ENCODE assay signal across 36 mouse cellular contexts in the genomic region with DNA sequence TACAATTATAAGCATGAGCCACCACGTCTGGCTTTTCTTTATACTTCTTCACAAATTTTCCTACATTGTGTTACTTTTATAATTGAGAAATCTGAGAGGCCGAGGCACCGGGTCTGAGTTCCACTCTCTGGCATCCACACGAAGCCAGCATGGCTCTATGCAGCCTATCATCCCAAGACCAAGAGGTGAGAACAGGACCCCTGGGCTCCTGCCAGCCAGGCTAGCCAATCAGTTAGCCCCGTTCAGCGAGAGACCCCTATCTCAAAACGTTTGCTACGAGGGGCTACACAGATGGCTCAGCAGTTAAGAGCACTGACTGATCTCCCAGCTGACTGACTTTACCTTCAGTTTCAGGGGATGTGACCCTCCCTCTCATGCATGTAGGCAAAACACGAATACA. TPM values are rescaled to one million over a fixed set of nuclear protein-coding genes. Genes with fewer than 3 reads are reported as not detected.
"Had no signal": no experiment of that assay in that cellular context is flagged by ENCODE, and none has a peak within 500 bp of the region (broad histone marks: within the 10 kb centered on the region; RNA-seq: fewer than 3 reads in every experiment).

No protein-coding gene starts in this region.

- H3K4me3 ChIP-seq: heart, embryonic 10.5 days; heart, embryonic 12.5 days; heart, embryonic 13.5 days; heart, embryonic 15.5 days; hindbrain, embryonic 10.5 days; hindbrain, embryonic 12.5 days; hindbrain, embryonic 13.5 days; hindbrain, embryonic 15.5 days; intestine, embryonic 15.5 days; kidney, embryonic 15.5 days; left cerebral cortex, adult 2 months had no signal

- H3K27ac ChIP-seq: heart, embryonic 10.5 days; heart, embryonic 13.5 days; heart, embryonic 15.5 days; hindbrain, embryonic 10.5 days; hindbrain, embryonic 12.5 days; hindbrain, embryonic 13.5 days; hindbrain, embryonic 14.5 days; hindbrain, embryonic 15.5 days; hindbrain, postnatal 0 days; intestine, embryonic 15.5 days; kidney, embryonic 15.5 days; kidney, postnatal 0 days; left cerebral cortex, adult 2 months had no signal

- ATAC-seq: hindbrain, embryonic 16.5 days; hindbrain, postnatal 0 days; inflammation-experienced regulatory T-cells, adult 6 months; intestine, embryonic 15.5 days; intestine, embryonic 16.5 days; intestine, postnatal 0 days had no signal

- H3K9me3 ChIP-seq: heart, embryonic 10.5 days; heart, embryonic 12.5 days; heart, embryonic 13.5 days; heart, embryonic 15.5 days; hindbrain, embryonic 10.5 days; hindbrain, embryonic 12.5 days; hindbrain, embryonic 13.5 days; hindbrain, embryonic 15.5 days; intestine, embryonic 15.5 days; kidney, embryonic 15.5 days had no signal

- H3K9ac ChIP-seq: heart, embryonic 12.5 days; heart, embryonic 13.5 days; heart, embryonic 15.5 days; hindbrain, embryonic 12.5 days; hindbrain, embryonic 13.5 days; hindbrain, embryonic 14.5 days; hindbrain, embryonic 15.5 days; intestine, embryonic 15.5 days; kidney, embryonic 15.5 days had no signal

- H3K27me3 ChIP-seq: heart, embryonic 12.5 days; heart, embryonic 13.5 days; heart, embryonic 15.5 days; hindbrain, embryonic 12.5 days; hindbrain, embryonic 13.5 days; hindbrain, embryonic 15.5 days; intestine, embryonic 15.5 days; kidney, embryonic 15.5 days had no signal

- DNase-seq: heart, postnatal 10 days; heart, postnatal 14 days; heart, postnatal 4 days; kidney, adult 11 months; kidney, adult 18-20 months; kidney, adult 2 months; kidney, adult 8-10 months; kidney, adult 9 months; kidney, postnatal 10 days; kidney, postnatal 14 days; kidney, postnatal 25 days; kidney, postnatal 36 days; kidney, postnatal 4 days; layer of hippocampus, adult 9-11 months had no signal

- H3K36me3 ChIP-seq: heart, embryonic 10.5 days; heart, embryonic 12.5 days; heart, embryonic 13.5 days; heart, embryonic 15.5 days; hindbrain, embryonic 10.5 days; hindbrain, embryonic 12.5 days; hindbrain, embryonic 13.5 days; hindbrain, embryonic 15.5 days; intestine, embryonic 15.5 days; kidney, embryonic 15.5 days had no signal

- H3K4me2 ChIP-seq: heart, embryonic 11.5 days; heart, embryonic 12.5 days; heart, embryonic 13.5 days; heart, embryonic 15.5 days; hindbrain, embryonic 12.5 days; hindbrain, embryonic 13.5 days; hindbrain, embryonic 14.5 days; hindbrain, embryonic 15.5 days; intestine, embryonic 15.5 days; kidney, embryonic 15.5 days had no signal

RNA-seq across cellular contexts. Expression of a gene that starts 50.1 kb away (rescaled TPM):
- total RNA-seq: heart, postnatal 10 days; heart, postnatal 14 days; heart, postnatal 25 days; hematopoietic stem cell, adult 5-6 weeks had no signal
- polyA plus RNA-seq: heart, postnatal 0 days; inflammation-experienced regulatory T-cells, adult 6 months had no signal
